Mouse (Mus musculus) liver, adult 2 months (tissue): ENCODE data around the gene Gm13272.

Experiments used
- CTCF ChIP-seq: fragments of 200-500 bp; IDR thresholded peaks from 2 replicates; pipeline ENCODE4 v1.5.1; 2011; ENCODE audit warnings: low read depth, low read length, control low read depth
- POLR2A ChIP-seq: fragments of 200-500 bp; IDR thresholded peaks from 2 replicates; pipeline ENCODE4 v1.6.1; 2011; ENCODE audit warnings: low read length, control low read depth; ENCODE audit not compliant: insufficient read depth; ENCODE audit errors: extremely low read depth

- no peak for TF ChIP-seq CTCF
- no peak for TF ChIP-seq POLR2A
Measured at GRCm38 (mm10) chr4:88749926-88750325, 29.7 kb upstream of the Gm13272 start.
